Mouse (Mus musculus): ENCODE measurements around the gene Hpcal4.

Gene Hpcal4

DNA sequence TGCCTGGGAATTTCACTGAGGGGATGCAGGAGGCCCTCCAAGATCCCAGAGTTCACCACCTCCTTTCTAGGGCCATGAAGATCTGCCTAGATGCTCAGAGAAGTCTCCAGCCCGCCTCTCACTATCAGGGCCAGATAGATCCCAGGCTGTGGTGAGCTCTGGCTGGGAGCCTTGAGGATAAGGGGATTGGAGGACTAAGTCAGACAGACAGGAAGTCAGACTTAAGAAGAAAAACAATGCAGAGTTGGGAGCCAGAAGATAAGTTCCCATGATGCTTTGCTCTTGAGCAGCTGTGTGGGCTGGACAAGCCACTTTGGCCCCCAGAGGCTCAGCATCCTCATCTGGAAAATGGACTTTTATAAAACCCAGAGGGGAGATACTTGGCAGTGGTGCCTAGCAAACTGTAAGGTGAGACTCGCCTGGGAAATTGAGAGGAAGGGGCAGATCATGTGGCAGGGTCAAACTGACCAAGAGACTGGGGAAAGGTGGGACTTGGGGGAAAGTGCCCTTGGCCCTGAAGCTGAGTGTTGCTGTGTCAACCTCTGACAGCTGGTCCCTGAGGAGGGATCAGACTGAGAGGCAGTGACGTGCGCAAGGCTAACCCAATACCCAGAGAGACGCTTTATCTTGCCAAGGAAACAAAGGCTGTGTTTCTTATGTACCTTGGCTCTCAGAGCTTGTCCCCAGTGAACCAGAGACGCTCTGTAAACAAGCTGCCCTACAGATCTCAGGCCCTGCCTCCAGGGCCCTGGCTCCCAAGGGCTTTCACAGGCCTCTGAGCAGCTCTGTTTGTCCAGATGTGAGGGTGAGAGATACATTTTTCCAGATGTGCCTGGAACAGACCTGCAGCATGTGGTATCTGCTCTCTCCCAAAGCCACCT lies 54.6 kb downstream of the Hpcal4 start:
- CTCF ChIA-PET: no interaction called here

GRCm38 (mm10) chr4:123239361-123240203 lies 56.6 kb downstream of the Hpcal4 start:
- CTCF ChIA-PET: interaction anchor here (0.7 kb wide), 1 partner anchor 20 kb away, joined by 3 read pairs; no protein-coding TSS in a partner anchor
